Mouse (Mus musculus): Measurements from ENCODE around the gene 1700019D03Rik. TPM values are rescaled to one million over a fixed set of nuclear protein-coding genes. Genes with fewer than 3 reads are reported as not detected.

The 1700019D03Rik gene
- total RNA-seq (2021): 1 to 10 TPM; 1.2 to 1.9 TPM

DNA sequence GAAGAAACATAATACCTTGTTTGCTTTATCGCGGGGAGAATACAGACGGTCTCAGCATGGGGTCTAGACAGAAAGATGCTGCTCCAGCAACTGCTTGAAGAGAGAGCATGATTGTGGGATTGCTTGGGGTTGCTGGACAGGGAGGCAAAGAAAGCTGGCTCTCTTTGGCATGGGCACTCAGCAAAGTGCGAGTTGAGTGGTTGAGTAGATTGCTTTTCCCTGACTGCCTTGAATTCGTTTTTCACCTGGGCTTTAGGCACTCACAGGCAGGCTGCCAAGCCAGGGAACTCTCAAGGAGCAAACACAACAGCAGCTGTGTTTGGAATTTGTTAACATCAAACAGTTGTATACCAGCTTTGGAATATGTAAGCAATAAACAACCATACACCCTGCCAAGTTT, at the start of gene 1700019D03Rik:
Gene 1700019D03Rik (minus strand): TSS at position 101 of the 400 bp plus-strand sequence.
- intact Hi-C loops (cut with DNase I): no loop called here
- no peak for DNase-seq (ENCODE audit: low spot score)

DNA sequence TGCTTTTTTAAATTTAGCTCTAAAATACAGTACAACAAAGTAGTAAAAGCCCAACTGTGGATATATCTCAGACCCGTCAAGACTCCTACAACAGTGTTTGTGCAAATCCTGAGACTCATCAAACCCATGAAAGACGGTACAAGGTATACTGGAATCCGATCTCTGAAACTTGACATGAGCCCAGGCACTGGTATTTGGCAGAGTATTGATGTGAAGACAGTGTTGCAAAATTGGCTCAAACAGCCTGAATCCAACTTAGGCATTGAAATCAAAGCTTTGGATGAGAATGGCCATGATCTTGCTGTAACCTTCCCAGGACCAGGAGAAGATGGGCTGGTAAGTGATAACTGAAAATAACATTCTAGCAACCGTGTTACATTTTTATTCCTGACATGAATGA, 43.9 kb upstream of the 1700019D03Rik start:
- DNase-seq (ENCODE audit: low spot score): no peak
- intact Hi-C loops (cut with DNase I): no loop called here

DNA sequence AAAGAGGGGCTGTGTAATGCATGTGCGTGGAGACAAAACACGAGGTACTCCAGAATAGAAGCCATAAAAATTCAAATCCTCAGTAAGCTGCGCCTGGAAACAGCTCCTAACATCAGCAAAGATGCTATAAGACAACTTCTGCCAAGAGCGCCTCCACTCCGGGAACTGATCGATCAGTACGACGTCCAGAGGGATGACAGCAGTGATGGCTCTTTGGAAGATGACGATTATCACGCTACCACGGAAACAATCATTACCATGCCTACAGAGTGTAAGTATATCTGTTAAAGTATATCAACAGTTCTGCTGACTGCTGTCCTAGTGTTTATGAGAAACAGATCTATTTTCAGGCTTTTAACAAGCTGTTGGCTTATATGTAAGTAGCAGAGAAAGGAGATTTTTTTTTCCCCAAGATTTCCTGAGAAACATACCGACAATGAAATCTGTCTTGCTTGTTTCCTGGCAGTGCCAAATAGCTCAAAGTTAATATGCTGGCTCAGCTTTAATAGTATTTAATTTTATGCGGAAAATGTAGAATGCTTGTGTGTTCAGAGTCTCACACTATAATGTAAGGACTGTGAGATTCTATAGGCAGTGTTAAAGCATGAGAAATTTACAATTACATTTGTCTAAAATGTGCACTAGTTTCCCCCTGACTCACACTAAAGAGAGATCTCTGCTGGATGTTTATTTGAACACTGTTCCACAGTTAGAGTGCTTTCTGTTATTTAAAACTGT, 42.1 kb upstream of the 1700019D03Rik start:
- no peak for DNase-seq (ENCODE audit: low spot score)
- intact Hi-C loops (cut with DNase I): no loop called here

DNA sequence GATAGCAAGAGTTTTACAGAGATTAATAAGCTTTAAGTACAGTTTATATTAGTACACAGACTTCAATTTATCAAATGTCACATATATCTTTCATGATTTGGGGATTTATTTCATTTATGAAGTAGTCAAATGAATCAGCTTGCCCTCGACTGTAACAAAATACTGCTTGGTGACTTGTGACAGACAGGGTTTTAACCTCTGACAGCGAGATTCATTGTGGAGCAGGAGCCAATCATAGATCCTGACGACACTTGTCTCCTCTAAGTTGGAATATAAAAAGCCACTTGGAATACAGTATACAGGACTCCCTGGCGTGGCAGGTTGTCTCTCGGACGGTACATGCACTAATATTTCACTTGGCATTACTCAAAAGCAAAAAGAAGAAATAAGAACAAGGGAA, 41.4 kb upstream of the 1700019D03Rik start, which contains the start of gene Mstn:
Gene Mstn (plus strand): TSS at position 301 of the 400 bp plus-strand sequence.
- intact Hi-C loops (cut with DNase I): no loop called here
- no peak for DNase-seq (ENCODE audit: low spot score)

DNA sequence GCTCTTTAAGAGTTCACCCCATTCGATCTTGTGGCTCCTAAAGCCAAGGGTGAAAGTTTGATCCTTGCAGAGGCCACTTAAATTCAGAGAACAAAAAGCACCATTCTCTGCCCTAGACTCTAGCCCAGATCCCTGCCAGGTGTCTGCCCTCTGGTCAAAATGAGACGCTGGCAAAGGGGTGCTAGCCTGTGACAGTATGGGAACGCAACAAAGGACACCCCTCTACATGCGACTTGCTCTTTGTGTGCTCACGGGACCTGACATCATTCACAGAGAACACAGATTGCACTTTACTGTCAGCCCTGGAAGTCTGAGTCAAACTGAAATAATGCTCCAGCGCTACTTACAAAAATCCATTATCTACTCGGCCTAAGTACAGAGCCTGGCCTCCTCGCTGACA, 40.5 kb upstream of the 1700019D03Rik start:
- intact Hi-C loops (cut with DNase I): no loop called here

DNA sequence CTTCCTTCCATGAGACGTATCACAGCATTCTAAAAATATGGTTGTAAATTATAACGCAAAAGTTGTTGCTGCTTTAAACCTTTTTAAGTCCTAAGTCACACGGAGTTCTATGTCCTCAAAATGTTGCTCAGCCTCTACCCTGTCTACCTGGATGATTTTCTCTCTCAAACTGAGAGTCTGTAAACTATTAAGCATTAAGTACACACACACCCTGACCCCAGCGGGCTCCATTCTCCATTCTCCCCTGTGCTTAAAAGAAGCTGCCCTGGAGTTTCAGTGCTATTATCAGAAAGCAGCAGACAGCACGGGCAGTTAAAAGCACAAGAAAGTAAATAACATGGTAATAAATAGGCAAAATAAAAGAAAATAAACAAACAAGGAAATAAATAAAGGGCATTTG, 39.1 kb upstream of the 1700019D03Rik start:
- intact Hi-C loops (cut with DNase I): no loop called here
- DNase-seq (ENCODE audit: low spot score): no peak

More for the DNA sequence above, 40.5 kb upstream of the 1700019D03Rik start:
- no peak for DNase-seq (ENCODE audit: low spot score)

DNA sequence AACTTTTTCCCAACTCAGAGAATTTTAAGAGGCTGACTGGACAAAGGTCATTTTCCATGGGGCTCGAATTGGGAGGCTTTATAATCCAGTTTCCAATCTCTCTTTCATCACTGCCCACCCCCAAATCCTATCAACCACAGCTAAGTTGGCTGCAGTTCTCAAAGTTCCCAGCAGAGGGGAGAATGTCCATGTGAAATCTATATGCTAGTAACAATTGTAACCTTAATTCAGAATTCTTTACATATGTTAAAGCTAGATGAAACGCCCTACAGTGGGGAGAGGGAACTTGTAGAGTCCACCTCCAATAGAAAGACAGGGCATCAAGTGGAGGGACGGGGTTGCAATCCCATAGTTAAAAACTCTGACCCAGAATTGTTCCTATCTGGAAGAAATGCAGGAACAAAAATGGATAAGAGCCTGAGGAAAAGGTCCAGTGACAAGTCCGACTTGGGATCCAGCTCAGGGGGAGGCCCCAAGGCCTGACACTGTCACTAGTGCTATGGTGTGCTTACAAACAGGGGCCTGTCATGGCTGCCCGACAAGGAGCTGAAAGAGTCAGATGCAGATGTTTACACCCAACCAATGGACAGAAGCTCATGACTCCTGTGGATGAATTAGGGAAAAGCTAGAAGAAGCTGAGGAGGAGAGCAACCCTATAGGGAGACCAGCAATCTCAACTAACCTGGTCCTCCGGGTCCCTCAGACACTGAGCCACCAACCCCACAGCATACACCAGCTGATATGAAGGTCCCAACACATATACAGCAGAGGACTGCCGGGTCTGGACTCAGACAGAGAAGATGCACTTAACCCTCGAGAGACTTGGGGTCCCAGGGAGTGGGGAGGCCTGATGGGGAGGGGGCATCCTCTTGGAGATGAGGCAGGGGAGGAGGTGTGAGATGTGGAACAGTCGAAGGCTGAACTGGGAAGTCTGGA, 33.4 kb upstream of the 1700019D03Rik start:
- intact Hi-C loops (cut with DNase I): loop anchor here (1.0 kb wide), 2 partner anchors 220 to 300 kb away; no protein-coding TSS in a partner anchor
- DNase-seq (ENCODE audit: low spot score): no peak

DNA sequence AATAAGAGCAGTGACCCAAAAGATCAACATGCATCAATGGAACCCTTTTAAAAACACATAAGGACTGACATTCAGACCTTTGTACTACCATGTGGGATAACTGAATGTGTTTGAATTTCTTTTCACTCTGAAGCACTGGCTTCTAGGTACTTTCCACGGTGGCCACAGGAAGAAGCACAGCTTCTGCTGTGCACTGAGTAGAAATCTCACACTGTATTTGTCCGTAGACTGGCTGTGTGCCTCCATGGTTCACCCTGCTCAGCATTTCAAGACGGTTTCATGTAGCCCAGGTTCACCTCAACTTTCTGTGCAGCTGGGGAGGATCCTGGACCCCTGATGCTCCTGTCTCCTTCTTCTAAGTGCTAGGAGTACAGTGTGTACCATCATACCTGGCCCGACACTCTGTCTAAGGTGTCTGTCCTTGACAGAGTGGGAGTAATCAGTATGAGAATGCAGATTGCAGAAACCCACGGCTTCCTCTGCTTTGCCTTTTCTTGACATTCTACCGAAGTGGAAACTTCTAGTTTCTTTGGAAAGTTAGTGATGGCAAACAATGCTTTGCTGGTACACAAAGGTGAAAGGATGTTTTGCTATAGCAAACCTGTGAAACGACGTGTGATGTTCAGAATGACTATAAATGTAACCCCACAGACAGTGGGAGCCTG, 29.9 kb upstream of the 1700019D03Rik start:
- intact Hi-C loops (cut with DNase I): no loop called here
- no peak for DNase-seq (ENCODE audit: low spot score)

DNA sequence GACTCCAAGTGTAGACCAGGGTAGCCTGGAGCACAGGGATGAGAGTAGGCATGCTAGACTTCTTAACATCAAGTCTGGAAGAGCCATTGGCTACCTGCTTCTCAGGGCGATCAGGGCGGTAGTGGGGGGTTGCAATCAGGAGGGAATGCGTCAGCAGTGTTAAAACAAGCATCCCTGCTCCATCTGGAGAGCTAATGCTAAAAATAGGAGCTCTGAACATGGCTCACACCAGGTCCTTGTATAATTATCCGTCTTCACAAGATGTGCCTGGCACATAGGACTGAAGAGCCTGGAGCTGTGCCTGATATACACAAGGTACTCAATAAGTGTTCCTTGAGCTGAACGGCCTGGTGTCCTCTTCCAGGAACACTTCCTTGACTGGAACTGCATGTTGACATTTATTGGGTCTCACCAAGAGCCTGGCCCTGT, 17.5 kb upstream of the 1700019D03Rik start:
- intact Hi-C loops (cut with DNase I): no loop called here
- DNase-seq (ENCODE audit: low spot score): no peak

DNA sequence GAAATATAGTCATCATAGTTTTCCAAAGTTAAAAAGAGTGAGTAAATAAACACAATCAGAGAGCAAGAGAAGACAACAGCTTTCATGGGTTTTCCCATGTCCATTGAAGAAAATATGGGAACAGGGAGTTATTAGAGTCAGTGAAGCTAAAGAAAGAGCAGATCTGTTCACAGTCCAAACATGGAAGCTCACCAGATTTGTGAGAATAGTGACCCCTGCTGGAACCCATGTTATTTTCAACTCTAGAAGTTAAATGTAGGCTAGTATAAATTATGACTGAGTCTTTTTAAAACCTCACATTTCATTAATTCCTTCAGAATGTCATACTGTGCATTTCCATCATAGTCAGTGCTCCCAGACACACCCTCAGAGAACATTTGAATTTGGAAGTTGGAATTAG, 12.6 kb upstream of the 1700019D03Rik start:
- DNase-seq (ENCODE audit: low spot score): no peak
- intact Hi-C loops (cut with DNase I): loop anchor here (5.0 kb wide), 1 partner anchor 80 kb away; no protein-coding TSS in a partner anchor

DNA sequence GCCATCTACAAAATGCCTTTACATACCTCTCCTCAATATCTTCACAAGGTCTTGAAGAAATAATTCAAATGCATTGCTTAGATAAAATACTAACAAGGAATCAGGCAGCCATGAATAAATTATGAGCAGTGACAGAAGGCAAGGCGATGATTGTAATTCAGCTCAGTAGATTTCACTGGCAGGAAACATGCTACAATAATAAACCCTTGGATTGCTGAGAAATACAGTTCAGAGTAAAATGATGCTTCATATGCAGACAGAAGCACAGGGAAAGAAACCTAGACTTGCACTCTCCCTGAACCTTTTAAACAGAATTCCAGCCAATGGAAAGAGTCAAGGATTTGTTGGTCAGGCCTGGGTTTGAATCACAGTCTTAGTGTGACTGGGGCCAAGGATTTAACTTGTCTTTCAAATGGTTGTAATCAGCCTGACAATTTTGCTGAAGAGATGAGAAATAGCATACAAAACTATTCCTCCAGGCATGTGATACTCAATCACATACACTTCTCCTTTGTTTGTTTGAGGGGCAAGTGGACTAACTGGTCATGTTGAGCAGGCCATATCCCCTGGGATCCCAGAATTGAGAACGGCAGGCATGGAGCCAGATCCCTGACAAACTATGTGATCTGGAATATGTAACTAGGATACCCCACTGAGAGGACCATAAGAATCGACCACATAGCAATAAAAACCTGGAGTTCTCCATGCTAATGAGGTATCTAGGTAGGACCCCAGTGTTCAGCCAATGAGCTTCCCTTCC, 1.1 kb downstream of the 1700019D03Rik start:
- intact Hi-C loops (cut with DNase I): no loop called here
- no peak for DNase-seq (ENCODE audit: low spot score)

DNA sequence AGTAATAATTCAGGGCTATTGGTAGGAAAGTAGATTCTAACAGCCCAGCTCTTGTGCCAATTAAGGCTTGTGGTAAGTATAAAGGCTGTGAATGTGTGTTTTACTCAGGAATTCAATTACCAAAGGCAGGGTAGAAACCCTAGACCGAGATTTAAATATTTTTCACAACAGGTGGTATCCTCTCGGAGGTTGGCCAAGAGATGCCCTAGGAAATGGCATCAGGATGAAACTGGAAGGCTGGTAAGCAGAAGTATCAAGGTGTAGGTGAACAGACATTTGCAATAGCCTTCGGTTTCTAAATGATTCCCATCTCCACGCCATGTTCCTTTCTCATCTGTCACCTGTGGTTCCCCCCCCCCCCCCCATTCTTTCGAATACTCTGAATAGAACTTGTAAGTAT, 4.4 kb downstream of the 1700019D03Rik start:
- intact Hi-C loops (cut with DNase I): no loop called here
- no peak for DNase-seq (ENCODE audit: low spot score)

DNA sequence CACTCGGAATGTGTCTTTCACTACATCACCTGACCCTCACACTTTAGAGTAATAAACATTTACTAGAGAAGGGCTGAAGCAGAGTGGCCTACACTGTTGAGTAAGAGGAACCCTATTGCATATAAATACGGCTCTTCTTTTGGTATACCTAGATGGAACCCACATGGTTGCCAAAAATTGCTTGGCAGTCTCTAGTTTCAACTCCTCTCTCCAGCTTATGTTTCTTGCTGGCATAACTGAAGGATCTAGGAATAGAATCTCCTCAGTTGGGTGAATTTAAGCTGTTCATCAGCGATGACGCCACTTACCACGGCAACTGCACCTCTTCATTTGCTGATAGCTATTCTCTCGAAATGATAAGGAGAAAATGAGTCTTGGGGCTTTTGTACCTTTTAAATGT, 5.3 kb downstream of the 1700019D03Rik start:
- no peak for DNase-seq (ENCODE audit: low spot score)
- intact Hi-C loops (cut with DNase I): no loop called here

DNA sequence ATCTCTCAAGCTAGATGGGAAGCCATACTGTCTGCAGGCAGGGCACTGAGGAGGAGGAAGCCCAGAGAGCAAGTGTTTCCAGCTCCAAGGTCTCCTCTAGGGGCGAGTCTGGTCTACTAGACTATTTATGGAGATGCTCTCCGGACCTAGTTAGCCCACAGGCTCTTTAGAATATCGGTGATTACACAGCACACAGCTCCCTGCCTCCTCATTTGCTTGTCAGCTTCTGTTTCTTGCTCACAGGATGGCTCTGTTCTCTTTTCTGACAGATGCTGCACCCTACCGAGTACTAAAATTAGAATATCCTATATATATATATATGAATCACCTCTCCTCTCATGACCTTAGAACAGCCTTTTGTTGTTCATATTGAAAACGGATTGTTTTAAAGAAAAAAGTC, 33.3 kb downstream of the 1700019D03Rik start:
- intact Hi-C loops (cut with DNase I): no loop called here
- DNase-seq (ENCODE audit: low spot score): no peak

DNA sequence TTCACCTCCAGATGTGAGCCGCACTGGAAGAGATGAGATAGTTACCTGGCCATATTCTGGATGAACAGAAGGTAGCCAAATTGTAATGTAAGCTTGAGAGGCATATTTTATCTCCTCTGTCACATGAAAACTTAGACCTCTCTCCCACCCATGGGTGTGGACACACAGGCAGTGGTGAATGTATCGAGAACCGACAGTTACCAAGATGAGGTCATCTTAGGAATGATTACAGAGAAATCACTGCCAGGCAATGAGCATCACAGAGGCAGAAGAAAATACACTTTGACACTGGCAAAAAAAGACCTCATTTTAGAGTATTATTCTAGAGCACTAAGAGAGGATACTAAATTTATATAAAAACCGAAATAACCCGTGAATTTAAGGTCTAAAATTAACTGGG, 46.8 kb downstream of the 1700019D03Rik start:
- intact Hi-C loops (cut with DNase I): no loop called here
- no peak for DNase-seq (ENCODE audit: low spot score)

DNA sequence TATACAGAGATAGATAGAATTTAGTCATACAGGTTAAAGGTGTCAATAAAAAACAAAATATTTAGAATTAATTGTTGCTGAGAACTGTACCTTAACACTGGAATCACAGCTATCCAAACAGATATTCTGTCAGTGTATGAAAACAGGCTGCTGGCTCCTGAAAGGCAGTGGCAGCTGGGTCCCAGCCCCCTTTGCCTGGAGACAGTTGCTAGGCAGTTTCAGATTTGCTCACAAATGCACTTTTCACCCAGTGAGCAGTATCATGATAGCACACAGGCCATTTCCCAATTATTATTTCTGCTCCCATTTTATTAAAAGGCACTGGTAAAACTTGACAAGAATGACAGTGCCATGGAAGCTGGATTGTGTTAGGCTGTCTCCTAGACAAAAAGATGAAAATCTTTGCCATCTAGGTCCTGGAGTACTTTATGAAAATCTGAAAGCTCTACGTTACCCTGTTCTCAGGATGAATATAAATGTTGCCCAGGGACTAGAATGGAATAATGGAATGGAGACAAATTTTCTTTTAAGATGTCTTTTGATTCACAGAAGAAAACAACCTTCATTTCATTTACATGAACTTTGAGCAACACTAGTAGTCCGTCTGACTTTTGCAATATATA, 48.0 kb downstream of the 1700019D03Rik start:
- intact Hi-C loops (cut with DNase I): no loop called here

DNA sequence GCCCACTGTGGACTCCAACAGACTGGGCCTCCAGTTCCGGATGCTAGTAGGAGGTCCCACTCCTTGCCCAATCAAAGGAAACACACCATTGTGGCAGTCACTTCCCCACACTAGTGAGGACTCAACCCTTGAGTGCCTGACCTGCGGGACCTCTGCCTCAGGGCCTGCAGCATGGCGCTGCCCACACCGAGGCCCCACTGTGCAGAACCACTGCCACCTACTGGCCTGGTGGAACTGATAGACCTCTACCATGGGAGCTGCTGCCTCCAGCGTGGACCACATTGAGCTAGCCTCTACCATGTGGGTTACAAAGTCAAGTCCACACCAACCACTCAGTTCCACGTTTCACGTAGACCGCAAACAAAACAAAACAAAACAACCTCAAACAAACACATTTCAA, 55.4 kb downstream of the 1700019D03Rik start:
- intact Hi-C loops (cut with DNase I): no loop called here
- no peak for DNase-seq (ENCODE audit: low spot score)

More for the DNA sequence above, 48.0 kb downstream of the 1700019D03Rik start:
- no peak for DNase-seq (ENCODE audit: low spot score)

DNA sequence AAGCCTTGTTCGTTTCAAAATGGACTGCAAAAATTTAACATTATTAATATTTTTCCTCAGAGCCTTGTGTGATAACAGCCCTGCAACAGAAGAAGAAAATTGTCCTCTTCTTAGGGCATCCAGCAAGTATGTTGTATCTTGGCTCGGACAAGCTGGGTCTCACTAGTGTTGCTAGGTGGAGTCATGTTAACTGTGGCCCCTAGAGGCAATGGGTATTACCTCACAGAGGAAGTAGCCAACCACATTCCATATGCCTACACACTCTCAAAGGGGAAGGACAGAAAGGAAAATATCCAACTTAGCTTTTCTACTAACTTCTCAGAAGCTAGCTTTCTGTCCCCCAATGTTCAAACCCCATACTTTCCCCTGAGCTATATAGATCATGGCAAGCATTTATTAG, 56.9 kb downstream of the 1700019D03Rik start:
- intact Hi-C loops (cut with DNase I): no loop called here
- no peak for DNase-seq (ENCODE audit: low spot score)

DNA sequence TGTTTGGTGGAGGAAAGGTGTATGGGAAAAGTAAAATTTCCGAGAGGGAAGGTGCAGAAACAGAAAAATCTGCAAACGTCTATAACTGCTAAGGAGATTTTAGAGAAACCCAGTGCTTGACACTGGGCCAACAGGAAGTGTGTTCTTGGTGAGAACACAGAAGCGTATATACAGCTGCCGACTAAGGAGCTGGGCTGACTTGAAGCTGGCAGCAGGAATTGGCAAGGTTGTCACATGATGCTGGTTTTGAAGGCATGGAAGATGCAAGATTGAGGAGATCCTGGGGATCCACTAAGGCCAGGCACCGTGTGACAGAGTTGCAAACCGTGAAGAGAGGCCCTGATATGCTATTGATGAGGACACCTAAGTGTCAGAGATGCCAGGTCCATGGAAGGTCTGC, 59.8 kb downstream of the 1700019D03Rik start:
- no peak for DNase-seq (ENCODE audit: low spot score)
- intact Hi-C loops (cut with DNase I): no loop called here
